Mouse (Mus musculus) cerebellum, adult 2 months (tissue): ENCODE results near the gene Ntng1.

Experiments
- CTCF ChIP-seq: fragments of 200-500 bp; IDR thresholded peaks from 2 replicates; pipeline ENCODE4 v1.5.1; 2011; ENCODE audit warnings: low read depth, mild to moderate bottlenecking, control low read depth, low read length, moderate library complexity, borderline replicate concordance; ENCODE audit not compliant: insufficient read depth
- POLR2A ChIP-seq: fragments of 200-500 bp; IDR thresholded peaks from 2 replicates; pipeline ENCODE4 v1.6.1; 2011; ENCODE audit warnings: low read length, control low read depth, borderline replicate concordance; ENCODE audit not compliant: insufficient read depth

- no peak for TF ChIP-seq CTCF
- TF ChIP-seq POLR2A: no peak
Measured at GRCm38 (mm10) chr3:110094407-110094806, 49.4 kb downstream of the Ntng1 start.
